Mouse (Mus musculus): ENCODE results near the gene Zfp658.

The Zfp658 gene

GRCm38 (mm10) chr7:43562006-43562633 is at the start of gene Zfp658:
Zfp658 (plus strand) TSS chr7:43562256.
- DNase-seq (ENCODE audit: low read depth, low spot score) = peak; percentile 90

DNA sequence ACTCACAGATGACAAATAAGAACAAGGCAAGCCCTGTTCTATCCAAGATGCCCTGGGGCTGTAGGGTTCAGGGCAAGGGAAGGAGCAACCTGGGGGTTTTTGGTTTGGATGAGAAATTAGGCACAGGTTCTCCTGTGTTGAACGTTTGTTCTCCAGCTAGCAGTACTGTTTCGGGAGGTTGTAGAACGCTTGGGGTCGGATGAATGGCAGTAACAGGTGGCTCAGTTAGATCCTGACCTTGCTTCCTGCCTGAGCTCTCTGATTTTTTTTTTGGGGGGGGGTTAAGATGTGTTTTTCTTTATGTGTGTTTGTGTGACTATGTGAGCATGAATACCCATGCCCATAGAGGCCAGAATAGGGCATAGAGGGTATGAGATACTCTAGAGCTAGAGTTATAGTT is 49.5 kb upstream of the Zfp658 start:
- DNase-seq (ENCODE audit: low read depth, low spot score) = no peak

GRCm38 (mm10) chr7:43515076-43515475 is 47.0 kb upstream of the Zfp658 start:
- DNase-seq (ENCODE audit: low read depth, low spot score) = no peak

DNA sequence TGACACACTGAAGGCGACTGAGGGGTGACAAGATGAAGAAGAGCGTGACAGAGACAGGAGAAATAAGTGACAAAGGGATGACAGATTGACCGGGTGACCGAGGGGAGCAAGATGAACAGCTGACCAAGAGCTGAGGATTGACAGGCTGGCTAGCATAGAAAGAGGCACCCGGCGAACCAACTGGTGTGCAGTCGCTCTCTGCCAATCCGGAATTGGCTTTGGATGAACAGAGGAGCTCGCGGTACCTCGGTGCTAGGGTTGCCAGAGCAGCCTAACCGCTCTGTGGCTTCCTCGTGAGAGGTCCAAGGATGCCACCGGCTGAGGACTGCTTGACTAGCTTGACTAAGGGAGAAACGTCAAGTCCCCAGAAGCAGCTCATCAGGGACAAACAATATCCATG is 43.7 kb upstream of the Zfp658 start:
- DNase-seq (ENCODE audit: low read depth, low spot score) = no peak

GRCm38 (mm10) chr7:43522776-43523175 is 39.3 kb upstream of the Zfp658 start:
- no peak for DNase-seq (ENCODE audit: low read depth, low spot score)

- peak; percentile 48 for DNase-seq (ENCODE audit: low read depth, low spot score)
These were observed 36.7 kb upstream of the Zfp658 start for GRCm38 (mm10) chr7:43525313-43525712.

- DNase-seq (ENCODE audit: low read depth, low spot score) = no peak
These were observed 31.8 kb upstream of the Zfp658 start for GRCm38 (mm10) chr7:43530216-43530785.

DNA sequence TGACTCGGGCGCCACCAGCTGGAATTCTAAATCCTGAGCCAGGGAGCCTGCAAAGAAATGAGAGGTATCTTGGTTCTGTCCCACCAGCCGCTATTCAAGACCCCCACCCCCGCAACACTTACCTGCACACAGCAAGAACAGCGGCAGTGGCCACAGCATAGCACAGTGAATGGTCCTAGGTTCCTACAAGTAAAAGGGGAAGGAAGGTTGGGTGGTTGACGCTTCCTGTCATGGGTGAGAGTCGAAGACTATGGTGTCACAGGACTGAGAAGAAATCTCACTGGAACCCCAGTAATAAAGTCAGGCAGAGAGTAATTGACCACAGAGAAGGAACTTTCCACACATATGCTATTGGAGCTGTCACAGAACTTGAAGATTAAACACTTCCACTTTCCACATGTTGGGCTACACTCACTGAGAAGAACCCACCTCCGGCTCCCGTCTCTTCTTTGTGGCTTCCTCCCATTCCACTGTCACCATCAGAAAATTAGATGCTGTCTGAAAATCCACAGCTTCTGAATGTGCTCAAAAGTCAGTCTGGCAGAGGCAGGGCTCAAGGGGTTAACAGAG is 29.0 kb upstream of the Zfp658 start:
- no peak for DNase-seq (ENCODE audit: low read depth, low spot score)

GRCm38 (mm10) chr7:43538524-43538923 is 23.5 kb upstream of the Zfp658 start:
- no peak for DNase-seq (ENCODE audit: low read depth, low spot score)

GRCm38 (mm10) chr7:43544225-43544977 is 17.7 kb upstream of the Zfp658 start, which contains the start of gene Cd33:
Cd33 (minus strand) TSS chr7:43544428.
- peak; percentile 76 for DNase-seq (ENCODE audit: low read depth, low spot score)

GRCm38 (mm10) chr7:43545656-43546545 is 16.2 kb upstream of the Zfp658 start:
- no peak for DNase-seq (ENCODE audit: low read depth, low spot score)

DNA sequence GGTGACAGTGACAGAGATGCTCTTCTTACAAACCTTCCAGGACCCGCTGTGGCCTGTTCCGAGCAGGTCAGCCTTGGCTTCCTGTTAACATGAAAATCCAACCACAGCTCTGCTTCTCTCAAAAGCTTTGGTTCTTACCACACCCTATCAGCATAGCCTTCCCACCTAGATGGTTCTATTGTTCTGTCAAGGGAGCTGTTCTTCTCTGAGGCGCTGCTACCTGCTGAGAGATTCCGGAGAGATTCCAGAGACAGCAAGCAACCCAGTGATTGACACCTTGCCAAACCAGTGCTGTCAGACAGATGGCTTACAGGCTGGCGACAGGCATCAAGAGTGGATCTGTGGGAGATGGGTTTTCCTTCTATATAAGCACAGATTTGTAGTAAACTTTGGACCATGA is 14.4 kb upstream of the Zfp658 start:
- DNase-seq (ENCODE audit: low read depth, low spot score) = no peak

- no peak for DNase-seq (ENCODE audit: low read depth, low spot score)
These were observed 13.8 kb upstream of the Zfp658 start for GRCm38 (mm10) chr7:43548206-43548605.

GRCm38 (mm10) chr7:43553153-43553552 is 8.9 kb upstream of the Zfp658 start:
- peak; percentile 89 for DNase-seq (ENCODE audit: low read depth, low spot score)

DNA sequence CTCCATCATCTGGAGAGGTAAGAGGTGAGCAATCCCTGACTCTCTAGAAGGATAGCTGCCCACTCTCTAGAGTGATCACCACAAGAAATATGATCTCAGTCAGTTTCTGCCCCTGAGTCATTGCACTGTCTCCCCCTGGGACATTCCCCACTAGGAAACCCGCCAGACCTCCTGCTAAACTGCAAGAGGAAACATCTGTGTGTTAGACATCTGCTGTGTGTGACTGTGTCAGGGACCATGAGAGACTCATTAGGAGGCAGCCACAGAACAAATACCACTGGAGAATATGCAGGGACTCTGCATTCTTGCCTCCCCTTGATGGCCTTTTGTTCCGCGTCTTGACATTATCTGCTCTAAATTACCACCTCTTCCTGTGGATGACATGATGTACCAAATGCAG is 7.5 kb upstream of the Zfp658 start:
- DNase-seq (ENCODE audit: low read depth, low spot score) = peak; percentile 82

DNA sequence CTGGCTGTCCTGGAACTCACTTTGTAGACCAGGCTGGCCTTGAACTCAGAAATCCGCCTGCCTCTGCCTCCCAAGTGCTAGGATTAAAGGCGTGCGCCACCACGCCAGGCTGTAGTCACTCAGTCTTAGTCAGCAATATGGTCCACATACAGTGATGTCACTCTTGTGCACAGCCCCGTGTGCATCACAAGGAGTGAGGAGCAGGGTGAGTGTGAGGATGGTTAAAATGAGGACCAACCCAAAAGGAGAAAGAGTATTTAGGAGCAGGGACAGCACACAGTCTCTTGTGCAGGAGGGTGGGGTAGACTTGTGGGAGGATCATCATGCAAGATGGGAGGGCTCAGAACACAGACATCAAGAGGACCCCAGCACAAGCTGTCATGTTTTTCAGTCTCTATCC is 6.7 kb upstream of the Zfp658 start:
- DNase-seq (ENCODE audit: low read depth, low spot score) = peak; percentile 24

DNA sequence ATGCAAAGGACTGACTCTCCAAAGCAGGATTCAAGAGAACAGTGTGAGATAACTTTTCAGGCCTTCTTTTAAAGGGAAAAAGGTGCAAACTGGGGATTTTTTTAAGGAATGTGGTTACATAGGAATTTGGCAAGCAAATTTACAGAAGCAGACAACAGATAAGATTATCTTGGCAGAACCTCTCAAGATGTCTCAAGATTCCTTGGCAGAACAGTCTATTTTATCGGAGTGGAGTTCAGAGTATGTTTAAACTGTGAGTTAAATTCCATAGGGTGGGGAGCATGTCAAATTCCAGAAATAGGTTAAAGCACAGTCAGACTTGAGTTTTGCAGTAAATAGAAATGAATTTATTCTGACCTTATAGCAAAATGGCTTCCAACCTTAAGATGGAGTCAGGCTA is 5.2 kb upstream of the Zfp658 start:
- no peak for DNase-seq (ENCODE audit: low read depth, low spot score)

GRCm38 (mm10) chr7:43562651-43563070 is 605 bp downstream of the Zfp658 start:
- DNase-seq (ENCODE audit: low read depth, low spot score) = peak; percentile 80

- no peak for DNase-seq (ENCODE audit: low read depth, low spot score)
These were observed 1.2 kb downstream of the Zfp658 start for GRCm38 (mm10) chr7:43563300-43563699.

- DNase-seq (ENCODE audit: low read depth, low spot score) = no peak
These were observed 9.2 kb downstream of the Zfp658 start for GRCm38 (mm10) chr7:43571216-43571615.

DNA sequence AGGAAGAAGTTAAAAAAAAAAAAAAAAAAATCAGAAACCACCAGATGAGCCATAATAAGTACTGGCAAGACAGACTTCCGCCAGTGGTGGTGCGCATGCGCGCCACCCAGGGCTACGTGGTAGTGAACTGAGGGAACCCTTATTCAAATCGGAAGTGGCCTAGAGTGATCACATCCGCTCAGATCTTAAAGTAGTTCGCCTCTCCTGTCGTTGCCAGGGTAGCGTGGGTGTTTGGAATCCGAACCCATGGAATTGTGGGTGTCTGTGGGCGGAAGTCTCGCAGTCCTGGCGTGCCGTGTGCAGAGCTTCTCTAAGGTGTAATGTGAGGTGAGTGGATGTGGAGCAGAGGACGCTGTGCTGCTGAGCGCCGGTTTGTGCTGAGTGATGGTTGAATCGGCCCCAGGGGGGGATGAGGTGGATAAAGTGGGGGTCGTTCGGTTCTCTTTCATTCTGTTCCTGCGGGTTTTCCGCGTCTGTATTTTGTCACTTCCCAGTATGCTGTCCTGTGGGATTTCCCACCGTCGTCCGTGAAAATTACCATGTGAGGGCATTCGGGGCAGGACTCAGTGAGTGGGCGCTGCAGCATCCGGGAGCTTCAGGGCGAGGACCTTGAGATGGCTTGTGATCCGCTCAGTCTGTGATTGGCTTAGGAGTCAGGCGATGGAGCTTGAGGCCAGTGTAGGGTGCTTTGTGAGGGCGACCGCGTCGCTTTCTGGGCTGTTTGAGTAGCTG is 17.6 kb downstream of the Zfp658 start, which contains the start of gene Zfp719:
Gene Zfp719 (plus strand): TSS at position 171 of the 732 bp plus-strand sequence.
- DNase-seq (ENCODE audit: low read depth, low spot score) = peak; percentile 96

Measured in A20 (cell line).